Mouse (Mus musculus) megakaryocyte, embryonic 14.5 days (primary cell): Measurements from ENCODE around the gene Zfp260.

Source experiments
- FLI1 ChIP-seq: IDR thresholded peaks from 2 replicates; pipeline ENCODE4 v1.6.1; 2012; ENCODE audit warnings: low read length, inconsistent platforms, mixed read lengths
- GATA1 ChIP-seq: IDR thresholded peaks from 3 replicates; pipeline ENCODE4 v1.6.1; 2012; ENCODE audit warnings: mixed read lengths, low read length, inconsistent platforms, borderline replicate concordance

DNA sequence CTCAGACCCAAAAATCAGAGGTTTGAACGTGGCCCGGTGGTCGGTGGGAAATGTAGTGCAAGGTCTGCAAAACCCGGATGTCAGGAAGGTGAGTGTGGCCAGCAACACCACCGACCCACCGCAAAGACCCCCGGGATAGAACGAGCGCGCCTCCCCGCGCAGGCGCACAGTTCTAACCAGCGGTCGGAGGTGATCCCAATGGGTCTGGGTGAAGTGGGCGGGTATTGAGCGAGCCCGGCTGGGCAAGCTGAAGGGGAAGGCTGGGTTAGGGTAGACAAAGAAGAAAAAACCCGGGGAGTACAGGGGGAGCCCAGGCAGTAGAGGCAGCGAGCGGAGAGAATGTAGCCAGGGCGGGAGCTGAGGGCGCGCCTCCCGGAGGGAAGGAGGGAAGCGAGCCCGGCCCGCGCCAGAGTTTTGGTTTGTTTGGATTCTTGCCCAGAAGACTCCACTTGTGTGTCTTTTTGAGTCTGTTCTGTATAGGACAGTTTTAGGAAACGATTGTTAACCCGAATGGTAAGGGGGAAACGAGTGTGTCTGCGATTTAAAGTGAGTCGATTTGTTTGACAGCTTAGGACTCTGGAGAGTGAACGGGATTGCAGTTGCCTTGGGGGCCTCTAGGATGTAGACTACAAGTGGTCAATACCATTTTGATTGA is 49.1 kb downstream of the Zfp260 start:
- TF ChIP-seq GATA1 (no peak), FLI1 (no peak)
